Mouse (Mus musculus) monocyte, adult 2 months (primary cell): Measurements from ENCODE around the gene Slc38a10.

ENCODE experiments used
- DNase-seq, 2 experiments: peaks; one replicate each; pipeline ENCODE4 v3.0.0; 2022; ENCODE audit warnings: low spot score in 2 of 2, low read depth in 1 of 2

The Slc38a10 gene

GRCm38 (mm10) chr11:120107026-120107425 lies 44.1 kb downstream of the Slc38a10 start:
- no peak for DNase-seq

DNA sequence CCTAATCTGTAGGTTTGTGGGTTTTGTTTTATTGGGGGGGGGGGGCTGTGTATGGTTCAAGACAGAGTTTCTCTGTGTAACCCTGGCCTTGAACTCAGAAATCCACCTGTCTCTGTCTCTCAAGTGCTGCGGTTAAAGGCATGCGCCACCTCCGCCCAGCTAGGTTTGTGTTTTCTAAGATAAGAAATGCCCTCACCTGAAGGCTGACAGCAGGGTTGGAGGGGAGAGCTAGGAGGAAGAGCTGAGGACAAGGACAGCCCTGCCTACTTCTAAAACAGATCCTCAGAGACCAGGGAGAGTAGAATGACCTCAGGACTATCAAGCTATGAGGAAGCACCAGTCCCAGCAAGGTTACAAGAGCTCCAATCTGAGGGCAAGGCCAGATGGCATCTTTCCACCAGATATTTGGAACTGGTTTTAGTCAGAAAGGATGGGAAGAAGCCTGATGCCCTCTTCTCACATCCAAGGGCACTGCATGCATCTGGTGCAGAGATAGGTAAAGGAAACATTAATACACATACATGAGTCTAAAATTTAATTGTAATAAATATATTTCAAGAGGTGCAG lies 47.6 kb downstream of the Slc38a10 start:
- DNase-seq, result no peak

GRCm38 (mm10) chr11:120101036-120101435 lies 50.1 kb downstream of the Slc38a10 start:
- DNase-seq, result peak; percentile 41 to 53

GRCm38 (mm10) chr11:120098588-120099511 lies 52.3 kb downstream of the Slc38a10 start, which contains the start of the genes Tepsin and Ndufaf8:
Gene Tepsin, minus strand, starts transcription at chr11:120098731.
Gene Ndufaf8, plus strand, starts transcription at chr11:120098928.
- DNase-seq, result peak; percentile 98 to 100

- no peak for DNase-seq
These were observed 58.1 kb downstream of the Slc38a10 start for GRCm38 (mm10) chr11:120092817-120093591.

DNA sequence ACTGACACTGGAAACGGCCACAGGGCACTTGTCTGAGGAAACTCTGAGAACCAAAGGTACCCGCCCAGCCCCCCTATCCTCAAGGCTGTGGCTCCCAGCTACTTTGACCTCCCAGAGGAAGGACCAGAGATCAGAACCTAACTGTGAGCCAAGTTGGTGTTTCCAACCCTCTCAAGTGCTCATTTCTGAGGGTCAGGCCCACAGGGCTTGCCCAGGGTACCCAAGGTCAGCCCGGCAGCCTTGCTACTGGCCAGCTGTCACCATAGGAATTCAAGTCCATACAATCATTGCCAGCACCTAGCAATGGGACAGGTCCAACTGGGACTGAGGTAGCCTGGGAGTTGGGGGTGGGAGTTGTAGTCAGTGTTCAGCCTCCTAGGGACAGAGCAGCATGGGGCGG lies 60.5 kb downstream of the Slc38a10 start:
- no peak for DNase-seq

DNA sequence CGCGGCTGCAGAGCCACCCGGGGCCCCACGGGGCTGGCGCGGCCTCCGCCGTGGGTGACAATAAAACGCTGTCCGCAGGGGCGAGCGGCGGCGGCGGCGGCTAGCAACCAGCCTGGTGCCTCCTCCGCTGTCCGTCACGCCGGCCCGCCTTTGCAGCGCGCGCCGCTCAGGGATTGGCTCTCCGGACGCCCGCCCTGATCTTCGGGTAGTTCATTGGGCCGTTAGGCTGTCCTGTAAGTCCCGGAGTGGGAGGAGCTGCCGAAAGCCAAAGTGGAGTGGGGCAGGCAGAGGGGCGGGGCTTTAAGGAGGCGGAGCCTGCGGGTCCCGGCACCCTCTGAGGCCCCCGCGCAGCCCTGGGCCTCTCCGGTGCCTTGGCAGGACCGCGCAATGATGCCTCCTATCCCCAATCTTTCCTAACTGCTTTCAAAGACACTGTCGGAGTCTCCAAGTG lies 64.4 kb downstream of the Slc38a10 start, which contains the start of gene Cep131:
TSS of gene Cep131 (minus strand) at position 126 of the 451 bp plus-strand sequence.
- DNase-seq, result peak; percentile 92 to 94

GRCm38 (mm10) chr11:120085891-120086627 lies 65.1 kb downstream of the Slc38a10 start:
- no peak for DNase-seq

DNA sequence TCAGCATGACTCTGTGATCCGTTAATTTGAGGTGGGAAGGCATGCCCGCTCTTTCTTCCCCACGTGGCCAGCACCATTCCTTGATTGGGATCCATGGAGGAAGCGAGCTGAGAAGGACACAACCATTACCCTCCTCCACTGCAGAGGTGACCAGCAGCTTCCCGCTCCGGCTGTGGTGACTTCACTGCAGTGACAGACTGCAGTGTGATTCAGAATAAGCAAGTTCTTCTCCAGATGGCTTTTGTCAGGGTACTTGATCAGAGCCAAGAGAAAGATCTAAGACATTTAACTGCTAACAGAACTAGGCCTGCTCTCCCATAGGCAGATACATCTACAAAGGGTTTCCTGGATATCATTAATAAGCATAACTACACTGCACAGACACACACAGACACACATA lies 70.9 kb downstream of the Slc38a10 start:
- DNase-seq, result no peak

- DNase-seq, result no peak
These were observed 75.0 kb downstream of the Slc38a10 start for GRCm38 (mm10) chr11:120076191-120076590.

DNA sequence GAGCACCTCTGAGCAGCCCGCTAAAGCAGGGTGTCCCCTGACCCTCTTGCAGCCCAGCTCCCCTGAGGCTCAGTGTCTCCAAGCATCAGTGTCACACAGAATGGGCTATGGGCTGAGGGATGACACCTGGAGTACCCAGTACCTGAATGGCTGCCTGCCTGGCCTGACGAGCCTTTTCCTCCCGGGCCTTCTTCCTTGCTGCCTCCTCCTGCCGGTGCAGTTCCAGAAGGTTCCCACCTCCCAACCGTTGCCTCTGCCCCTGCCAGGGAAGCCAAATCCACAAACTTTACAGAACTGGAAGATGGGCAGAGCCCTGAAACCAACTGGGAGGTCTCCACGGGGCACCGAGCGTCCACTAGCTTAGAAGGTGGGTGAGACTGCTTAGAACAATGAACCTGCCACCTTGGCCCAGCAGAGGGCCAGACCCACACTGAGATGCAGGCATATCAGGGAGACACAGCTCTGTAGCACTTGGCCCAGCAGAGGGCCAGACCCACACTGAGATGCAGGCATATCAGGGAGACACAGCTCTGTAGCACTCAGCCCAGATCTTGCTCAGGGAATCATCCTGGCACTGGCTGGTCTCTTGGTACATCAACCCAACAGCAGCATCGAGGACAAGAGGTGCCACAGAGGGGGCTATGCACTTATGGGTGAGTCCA lies 78.0 kb downstream of the Slc38a10 start:
- no peak for DNase-seq

DNA sequence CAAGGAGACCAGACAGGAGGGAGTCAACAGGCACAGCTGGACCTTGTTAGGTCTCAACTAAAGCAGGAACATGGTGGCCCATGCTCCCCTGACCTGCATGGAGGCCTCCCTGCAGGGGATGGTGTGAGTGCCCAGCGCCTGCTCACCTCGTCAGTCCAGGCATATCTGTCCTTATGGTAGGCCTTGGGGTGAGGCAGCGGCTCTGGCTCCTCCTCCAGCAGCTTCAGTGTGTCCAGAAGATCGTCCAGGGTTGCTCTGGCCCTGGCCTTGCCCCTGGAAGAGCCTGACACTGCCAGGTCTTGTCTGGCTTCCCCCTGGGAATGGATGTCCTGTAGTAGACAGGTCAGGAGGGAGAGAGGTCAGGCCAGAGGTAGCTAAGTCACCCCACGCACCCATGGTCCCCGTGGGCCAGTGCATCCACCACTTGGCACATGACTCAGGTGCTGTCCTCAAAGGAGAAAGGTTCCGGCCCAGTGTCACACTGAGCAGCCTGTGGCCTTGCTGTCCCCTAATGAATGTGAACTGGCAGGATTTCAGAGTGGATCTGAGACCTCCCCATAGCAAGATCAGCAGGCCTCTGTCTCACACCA lies 79.3 kb downstream of the Slc38a10 start:
- DNase-seq, result no peak

DNA sequence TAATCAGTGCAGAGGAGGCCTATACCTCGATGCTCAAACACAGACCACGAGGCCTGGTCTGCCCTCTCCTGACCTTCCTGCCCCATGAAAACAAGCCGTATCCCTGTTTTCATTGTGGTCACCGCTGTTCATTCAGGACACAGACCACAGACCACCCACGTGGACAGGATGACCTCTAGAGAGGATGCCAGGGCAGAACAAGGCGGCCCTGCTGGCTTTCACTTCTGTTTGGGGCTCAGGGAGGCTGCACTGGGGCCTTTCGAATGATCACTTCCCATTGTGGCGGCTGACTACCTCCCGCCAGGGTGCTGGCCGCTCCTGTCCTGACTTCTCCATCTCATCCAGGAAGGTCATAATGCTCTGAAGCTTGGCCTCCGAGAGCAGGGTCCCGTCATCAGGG lies 80.1 kb downstream of the Slc38a10 start:
- peak; percentile 34 to 51 for DNase-seq

GRCm38 (mm10) chr11:120070286-120070930 lies 80.7 kb downstream of the Slc38a10 start:
- no peak for DNase-seq

GRCm38 (mm10) chr11:120069261-120069660 lies 81.9 kb downstream of the Slc38a10 start:
- DNase-seq, result no peak

GRCm38 (mm10) chr11:120067834-120068233 lies 83.3 kb downstream of the Slc38a10 start:
- DNase-seq, result no peak

DNA sequence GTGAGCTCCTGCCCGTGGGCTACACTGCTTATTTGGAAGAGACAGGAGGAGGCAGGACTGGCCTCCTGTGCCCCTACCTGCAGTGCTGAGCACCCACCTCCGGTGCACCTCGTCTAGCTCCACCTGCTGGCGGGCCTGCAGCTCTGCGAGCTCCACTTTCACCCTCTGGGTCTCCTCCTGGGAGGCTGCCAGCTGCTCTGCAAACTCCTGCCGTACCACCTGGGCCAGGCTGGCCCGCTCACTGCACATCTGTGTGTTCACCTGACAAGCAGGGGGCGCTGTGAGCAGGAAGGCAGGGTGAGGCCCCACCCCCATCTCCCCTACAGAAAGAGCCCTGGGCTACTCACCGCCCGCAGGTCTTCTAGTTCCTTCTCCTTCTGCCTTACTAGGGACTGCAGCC lies 85.9 kb downstream of the Slc38a10 start:
- DNase-seq, result no peak

GRCm38 (mm10) chr11:120064668-120065040 lies 86.5 kb downstream of the Slc38a10 start:
- DNase-seq, result no peak

DNA sequence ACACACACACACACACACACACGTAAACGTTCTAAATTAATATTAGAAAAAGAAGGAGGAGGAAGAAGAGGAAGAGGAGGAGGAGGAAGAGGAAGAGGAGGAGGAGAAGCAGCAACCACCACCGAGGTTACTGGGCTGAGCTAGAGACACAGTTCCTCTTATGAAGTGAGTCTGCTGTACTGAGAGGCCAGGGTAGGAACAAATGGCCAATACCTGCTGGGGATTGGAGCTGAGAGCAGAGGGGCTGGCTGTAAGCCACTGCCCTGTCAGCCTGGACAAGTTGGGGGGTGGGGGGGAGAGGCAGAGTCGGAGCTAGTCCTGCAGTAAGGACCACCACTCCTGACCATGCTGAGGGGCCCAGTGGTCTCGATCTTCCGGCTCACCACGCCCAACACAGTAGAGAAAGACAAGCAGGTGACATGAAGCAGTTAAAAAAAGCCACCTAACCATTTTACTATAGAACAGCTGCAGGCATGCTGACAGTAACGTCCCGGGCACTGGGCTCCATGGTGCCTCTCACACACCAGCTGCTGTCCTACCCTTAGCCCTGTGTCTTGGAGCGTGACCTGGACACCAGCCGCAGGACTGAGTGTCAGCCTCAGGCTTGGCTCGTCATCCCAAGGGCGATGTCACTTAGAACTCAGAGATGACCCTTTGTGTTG lies 87.0 kb downstream of the Slc38a10 start:
- no peak for DNase-seq
